Mouse (Mus musculus) limb, embryonic 14.5 days (tissue): ENCODE results near the gene Map7. TPM values are rescaled to one million over a fixed set of nuclear protein-coding genes. Genes with fewer than 3 reads are reported as not detected.

ENCODE experiments used
- ATAC-seq: fragments of 200-750 bp; cut with Nextera tagmentation; 2 replicates; pipeline ENCODE4 v1.8.0; 2017; ENCODE audit warnings: low read depth, moderate number of reproducible peaks, moderate TSS enrichment; ENCODE audit not compliant: low FRiP score
- DNase-seq: peaks from one replicate; pipeline ENCODE4 v3.0.0-alpha.2; 2015; ENCODE audit warnings: low spot score
- H3K27ac ChIP-seq: fragments of 300-500 bp; sonication (generic); replicated peaks from 2 replicates; pipeline ENCODE4 v1.5.1; 2014; ENCODE audit warnings: low read depth, mild to moderate bottlenecking, low read length, moderate library complexity, mixed read lengths
- H3K27me3 ChIP-seq: fragments of 300-500 bp; sonication (generic); 2 replicates; pipeline ENCODE4 v1.6.1; 2014; ENCODE audit warnings: low read length, mixed read lengths; ENCODE audit not compliant: control insufficient read depth, insufficient read depth
- H3K36me3 ChIP-seq: fragments of 300-500 bp; sonication (generic); 2 replicates; pipeline ENCODE4 v1.6.1; 2014; ENCODE audit warnings: mild to moderate bottlenecking, low read length, moderate library complexity, mixed read lengths; ENCODE audit not compliant: control insufficient read depth, insufficient read depth
- H3K4me1 ChIP-seq: fragments of 300-500 bp; sonication (generic); 2 replicates; pipeline ENCODE4 v1.6.1; 2014; ENCODE audit warnings: antibody characterized with exemption, low read length, mixed read lengths; ENCODE audit not compliant: control insufficient read depth, insufficient read depth
- H3K4me2 ChIP-seq: fragments of 300-500 bp; sonication (generic); replicated peaks from 2 replicates; pipeline ENCODE4 v1.6.1; 2014; ENCODE audit warnings: low read depth, mild to moderate bottlenecking, low read length, moderate library complexity; ENCODE audit not compliant: severe bottlenecking
- H3K4me3 ChIP-seq: fragments of 300-500 bp; sonication (generic); replicated peaks from 2 replicates; pipeline ENCODE4 v1.5.1; 2014; ENCODE audit warnings: low read length
- H3K9ac ChIP-seq: fragments of 300-500 bp; sonication (generic); 2 replicates; pipeline ENCODE4 v1.6.1; 2014; ENCODE audit warnings: mild to moderate bottlenecking, low read depth, low read length, moderate library complexity; ENCODE audit not compliant: severe bottlenecking
- H3K9me3 ChIP-seq: fragments of 300-500 bp; sonication (generic); 2 replicates; pipeline ENCODE4 v1.6.1; 2016; ENCODE audit warnings: low read length; ENCODE audit not compliant: control insufficient read depth
- POLR2A ChIP-seq: fragments of 200-500 bp; IDR thresholded peaks from 2 replicates; pipeline ENCODE4 v1.8.0; 2012; ENCODE audit warnings: inconsistent platforms, mild to moderate bottlenecking, moderate library complexity, borderline replicate concordance; ENCODE audit not compliant: insufficient read depth, insufficient read length; ENCODE audit errors: extremely low read depth
- WGBS: fragments of 180-500 bp; shearing (Covaris S2); extraction: QIAGEN DNeasy Blood & Tissue Kit; methylation state at CpG from one replicate; pipeline ENCODE4 v1.1.7; 2014; 5-methylcytosine and 5-hydroxymethylcytosine counted together
- polyA plus RNA-seq, 2 experiments: library from polyadenylated mRNA; depleted of rRNA in 1 of 2; stranded (reverse) in 1 of 2; unstranded in 1 of 2; fragments of >200 nt; fragmentation: Nextera tagmentation in 1 of 2; extraction: Ambion mirVana in 1 of 2; gene quantifications; 2 replicates each; pipeline versions ENCODE4 v1.2.1 to v1.2.3; 2012 to 2014

The Map7 gene
- polyA plus RNA-seq, 2 experiments, result 6.2 to 9.7 TPM

DNA sequence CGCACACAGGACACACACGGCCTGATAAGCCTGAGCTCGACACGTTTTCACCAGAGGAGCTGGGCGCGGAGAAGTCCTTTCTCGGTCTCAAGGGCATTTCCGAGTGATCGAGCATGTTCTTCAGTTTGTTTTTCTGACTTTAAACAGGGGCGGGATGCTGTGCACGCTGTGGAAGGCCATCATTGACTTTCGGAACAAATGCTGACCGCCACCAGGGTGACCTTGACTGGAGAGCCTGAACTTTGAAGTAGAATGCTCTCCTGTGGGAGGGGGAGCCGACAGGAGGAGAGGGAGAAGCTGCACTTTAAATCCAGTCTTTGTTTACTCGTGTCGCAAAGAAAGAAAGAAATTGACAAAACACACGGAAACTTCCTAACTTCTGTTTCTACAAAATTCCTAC lies 6.9 kb upstream of the Map7 start:
- Histone ChIP-seq H3K9me3 (no peaks in the 10 kb centered on the region), H3K9ac (no peak overlapping the region), H3K27ac (no peak overlapping the region), H3K27me3 (no peaks in the 10 kb centered on the region), H3K4me1 (no peaks in the 10 kb centered on the region), H3K4me2 (no peak overlapping the region), H3K36me3 (no peaks in the 10 kb centered on the region), H3K4me3 (no peak overlapping the region)
- TF ChIP-seq POLR2A, result no peak
- 86% methylated on average over 17 of the region's 17 CpGs for whole genome bisulfite sequencing
- DNase-seq (no peak), ATAC-seq (no peak)

DNA sequence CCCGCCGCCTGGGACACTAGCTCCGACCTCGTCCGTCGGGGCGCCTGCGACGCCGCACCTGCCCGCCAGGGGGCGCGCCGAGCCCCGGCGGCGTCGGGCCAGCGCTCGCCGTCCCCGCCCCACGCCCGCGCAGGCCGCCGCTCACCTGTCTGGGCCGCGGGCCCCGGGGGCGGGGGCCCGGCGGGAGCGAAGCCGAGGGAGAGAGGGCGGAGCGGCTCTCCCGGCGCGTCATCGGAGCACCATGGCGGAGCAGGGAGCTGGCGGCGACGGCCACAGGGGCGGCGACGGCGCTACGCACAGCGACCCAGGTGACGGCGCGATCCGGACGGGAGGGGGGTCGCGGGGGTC lies 476 bp downstream of the Map7 start:
- DNase-seq (no peak), ATAC-seq (peak; percentile 60)
- H3K4me3 ChIP-seq, result peak overlapping the region; percentile 76

DNA sequence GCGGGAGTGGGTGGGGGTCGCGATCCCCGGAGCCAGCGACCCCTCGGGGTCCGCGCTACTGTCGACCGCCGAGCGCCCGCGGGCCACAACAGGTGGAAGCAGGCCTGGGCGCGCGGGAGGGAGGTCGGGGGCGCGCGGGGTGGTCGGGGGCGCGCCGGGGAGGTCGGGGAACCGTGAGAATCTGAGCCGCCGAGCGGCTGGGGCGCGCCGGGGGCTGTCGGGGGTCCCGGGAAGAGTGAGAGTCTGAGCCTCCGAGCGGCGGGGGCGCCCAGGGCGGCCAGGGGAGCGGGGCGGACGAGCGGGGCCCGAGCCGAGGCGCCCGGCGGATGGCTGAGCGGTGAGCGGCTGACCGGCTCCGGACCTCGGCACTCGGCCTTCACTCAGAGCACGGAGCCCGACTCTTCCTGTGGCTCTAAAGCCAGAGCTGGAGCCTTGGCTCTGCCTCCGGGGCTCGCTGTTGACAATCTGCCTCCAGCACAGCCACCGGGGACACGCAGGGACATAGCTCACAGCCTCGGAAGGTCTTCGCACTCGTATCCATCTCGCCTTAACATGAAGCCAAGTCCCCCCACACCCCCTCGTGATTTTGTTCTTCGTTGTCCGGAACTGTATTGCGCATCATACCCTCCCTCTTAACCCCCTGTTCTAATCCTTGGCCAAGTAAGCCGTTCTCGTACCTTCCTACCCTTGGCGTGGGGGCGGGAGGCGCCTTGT lies 1.0 kb downstream of the Map7 start:
- Histone ChIP-seq H3K27ac (no peak overlapping the region), H3K9ac (peak overlapping the region; percentile 67), H3K4me2 (peak overlapping the region; percentile 96), H3K36me3 (no peaks in the 10 kb centered on the region), H3K9me3 (no peaks in the 10 kb centered on the region), H3K4me1 (peaks cover 6% of the 10 kb centered on the region), H3K27me3 (peaks cover 30% of the 10 kb centered on the region), H3K4me3 (peak overlapping the region; percentile 76)
- ATAC-seq, result peak; percentile 61
- DNase-seq, result no peak
- no peak for TF ChIP-seq POLR2A
- WGBS, result 0% methylated on average over 37 of the region's 74 CpGs

More for the DNA sequence above, 476 bp downstream of the Map7 start:
- no peak for TF ChIP-seq POLR2A
- Histone ChIP-seq H3K27me3 (peaks cover 30% of the 10 kb centered on the region), H3K4me1 (peaks cover 6% of the 10 kb centered on the region), H3K9ac (peak overlapping the region; percentile 67), H3K4me2 (peak overlapping the region; percentile 96), H3K9me3 (no peaks in the 10 kb centered on the region), H3K27ac (no peak overlapping the region), H3K36me3 (no peaks in the 10 kb centered on the region)
- WGBS, result 2% methylated on average over 28 of the region's 58 CpGs

DNA sequence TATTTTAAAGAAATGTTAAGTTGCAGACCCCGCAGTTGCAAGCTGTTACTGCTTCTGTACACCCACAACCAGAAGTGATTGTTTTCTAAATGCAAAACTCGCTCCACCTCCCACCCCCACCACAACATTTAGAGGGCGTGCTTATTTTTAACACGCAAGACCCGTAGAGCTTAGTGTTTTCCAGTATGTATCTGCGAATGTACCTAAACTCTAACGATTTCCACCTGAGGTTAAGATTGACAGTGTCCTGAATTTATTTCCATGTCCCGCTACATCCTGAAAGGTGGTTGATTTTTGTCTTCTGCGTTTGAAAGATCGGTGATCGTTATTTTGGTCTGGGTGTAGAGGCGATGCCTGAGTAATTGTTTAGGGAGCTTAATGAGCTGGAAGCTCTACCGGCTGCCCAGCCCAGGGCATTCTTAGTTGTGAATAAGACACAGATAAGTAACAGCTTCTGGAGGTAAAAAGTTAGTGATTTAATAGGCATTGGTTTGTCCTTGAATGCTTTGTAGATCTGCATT lies 1.6 kb downstream of the Map7 start:
- WGBS, result 6% methylated on average over 13 of the region's 13 CpGs
- Histone ChIP-seq H3K4me2 (peak overlapping the region; percentile 96), H3K27me3 (peaks cover 30% of the 10 kb centered on the region), H3K4me1 (peaks cover 6% of the 10 kb centered on the region), H3K27ac (no peak overlapping the region), H3K9me3 (no peaks in the 10 kb centered on the region), H3K4me3 (peak overlapping the region; percentile 76), H3K9ac (peak overlapping the region; percentile 67), H3K36me3 (no peaks in the 10 kb centered on the region)
- no peak for DNase-seq
- TF ChIP-seq POLR2A, result no peak
- no peak for ATAC-seq

DNA sequence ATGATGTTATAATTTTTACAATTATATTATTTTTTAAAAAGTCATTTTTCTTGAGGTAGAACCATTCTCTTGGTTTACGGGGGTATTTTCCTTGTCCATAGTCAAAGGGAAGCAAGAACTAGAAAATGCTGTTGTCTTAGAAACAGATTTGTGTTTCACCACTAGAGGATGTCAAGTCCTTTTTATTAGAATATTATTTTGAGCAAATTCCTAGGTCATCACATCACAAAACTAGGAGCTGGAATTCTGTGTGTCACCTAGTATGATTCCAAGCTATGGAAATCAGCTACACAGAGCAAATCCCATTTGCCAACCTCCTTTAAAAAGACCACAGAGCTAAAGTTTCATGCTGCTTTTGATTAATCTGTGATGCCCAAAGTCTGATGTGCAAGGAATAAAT lies 3.9 kb downstream of the Map7 start:
- WGBS, result 92% methylated on average over 1 of the region's 1 CpGs
- TF ChIP-seq POLR2A, result no peak

DNA sequence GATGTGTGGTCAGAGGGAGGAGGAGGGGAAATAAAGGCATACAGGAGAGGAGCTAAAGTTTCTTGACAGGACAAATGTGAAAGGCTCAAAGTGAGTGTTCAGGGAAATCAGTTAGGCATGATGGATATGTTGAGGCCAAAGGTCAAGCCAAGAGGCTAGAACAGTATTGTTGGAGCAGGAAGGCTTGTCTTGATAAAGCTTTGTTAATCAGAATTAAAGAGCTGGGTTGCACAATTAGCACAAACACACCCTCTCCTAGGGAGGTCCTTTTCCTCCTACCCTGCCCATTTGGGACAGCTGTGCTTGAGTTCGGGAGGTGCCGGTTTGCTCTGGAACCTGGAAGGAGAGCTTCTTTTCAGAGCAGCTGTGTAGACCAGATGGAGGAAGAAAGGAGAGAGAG lies 5.2 kb downstream of the Map7 start:
- DNase-seq (no peak), ATAC-seq (no peak)
- no peak overlapping the region for H3K9ac ChIP-seq
- no peak for TF ChIP-seq POLR2A
- no peak overlapping the region for H3K4me3 ChIP-seq
- peaks cover 17% of the 10 kb centered on the region for H3K27me3 ChIP-seq
- no peaks in the 10 kb centered on the region for H3K9me3 ChIP-seq
- H3K36me3 ChIP-seq, result no peaks in the 10 kb centered on the region
- 63% methylated on average over 2 of the region's 2 CpGs for WGBS
- H3K27ac ChIP-seq, result no peak overlapping the region
- no peak overlapping the region for H3K4me2 ChIP-seq
- H3K4me1 ChIP-seq, result peaks cover 6% of the 10 kb centered on the region

More for the DNA sequence above, 3.9 kb downstream of the Map7 start:
- no peak for ATAC-seq
- no peaks in the 10 kb centered on the region for H3K9me3 ChIP-seq
- peaks cover 30% of the 10 kb centered on the region for H3K27me3 ChIP-seq
- H3K4me1 ChIP-seq, result peaks cover 6% of the 10 kb centered on the region
- no peak overlapping the region for H3K9ac ChIP-seq
- DNase-seq, result no peak
- H3K36me3 ChIP-seq, result no peaks in the 10 kb centered on the region
- H3K27ac ChIP-seq, result no peak overlapping the region
- no peak overlapping the region for H3K4me2 ChIP-seq
- H3K4me3 ChIP-seq, result no peak overlapping the region
